9 mouse cellular contexts compared by ENCODE assay signal in the genomic region with DNA sequence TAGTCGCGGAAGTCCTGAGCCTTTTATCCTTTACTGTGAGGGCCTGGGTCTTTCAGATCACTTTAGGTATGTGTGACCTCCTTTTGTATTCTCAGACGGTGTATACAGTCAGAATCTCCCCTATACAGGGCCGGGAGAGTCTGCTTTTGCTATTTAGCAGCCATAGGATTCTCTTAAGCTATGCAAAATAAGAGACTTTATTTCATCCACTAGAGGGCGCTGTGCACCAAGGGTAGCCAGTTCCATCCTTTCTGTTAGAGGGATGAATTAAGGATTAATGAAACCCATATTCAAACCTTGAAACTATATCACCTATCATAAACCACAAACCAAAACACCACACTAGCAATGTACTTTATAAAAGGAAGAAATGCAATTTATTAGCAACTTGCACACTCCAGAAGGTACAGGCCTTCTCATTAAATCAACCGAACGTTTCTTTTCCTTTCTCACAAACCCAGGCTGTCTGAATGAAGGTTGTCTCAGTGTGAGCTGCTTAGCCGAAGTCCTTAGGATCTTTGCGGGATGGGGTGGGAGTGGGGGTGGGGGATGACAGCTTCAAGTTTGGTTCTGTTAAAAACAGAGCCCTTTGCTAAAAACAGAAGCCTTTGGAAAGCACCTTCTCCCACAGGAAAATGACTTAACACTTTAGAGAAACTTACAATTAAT.
DNase-seq lines count a peak whose midpoint lies in the region; ATAC-seq lines count a peak whose summit lies in the region.
"Had no signal": no experiment of that assay in that cellular context is flagged by ENCODE, and none has a peak within 500 bp of the region (broad histone marks: within the 10 kb centered on the region; RNA-seq: fewer than 3 reads in every experiment).

No protein-coding gene starts in this region.

- intact Hi-C loops in heart, postnatal 25 days (cut with DNase I): loop anchor here (5.0 kb wide), 1 partner anchor 1354 kb away; no protein-coding TSS in a partner anchor

- no peak overlapping the region for H3K9ac ChIP-seq in embryonic facial prominence, embryonic 12.5 days
- H3K9ac ChIP-seq in hindbrain, embryonic 15.5 days: no peak overlapping the region
- no peak overlapping the region for H3K9ac ChIP-seq in midbrain, embryonic 12.5 days (replicated peaks)
- H3K9ac ChIP-seq: lung, embryonic 15.5 days had no signal

- H3K36me3 ChIP-seq in embryonic facial prominence, embryonic 12.5 days: no peaks in the 10 kb centered on the region
- H3K36me3 ChIP-seq in hindbrain, embryonic 15.5 days: no peaks in the 10 kb centered on the region
- H3K36me3 ChIP-seq in midbrain, embryonic 12.5 days: no peaks in the 10 kb centered on the region
- H3K36me3 ChIP-seq: lung, embryonic 15.5 days had no signal

- H3K27me3 ChIP-seq in embryonic facial prominence, embryonic 12.5 days: no peaks in the 10 kb centered on the region
- H3K27me3 ChIP-seq in hindbrain, embryonic 15.5 days: no peaks in the 10 kb centered on the region
- peaks cover 6% of the 10 kb centered on the region; the same call in 1 of the 2 replicates for H3K27me3 ChIP-seq in midbrain, embryonic 12.5 days
- H3K27me3 ChIP-seq: lung, embryonic 15.5 days had no signal

- H3K9me3 ChIP-seq in embryonic facial prominence, embryonic 12.5 days: no peaks in the 10 kb centered on the region
- H3K9me3 ChIP-seq in hindbrain, embryonic 15.5 days: no peaks in the 10 kb centered on the region
- no peaks in the 10 kb centered on the region for H3K9me3 ChIP-seq in midbrain, embryonic 12.5 days
- H3K9me3 ChIP-seq: lung, embryonic 15.5 days had no signal

- no peak overlapping the region for H3K27ac ChIP-seq in embryonic facial prominence, embryonic 12.5 days
- H3K27ac ChIP-seq in hindbrain, embryonic 15.5 days (replicated peaks): 0 out of 2 replicates have a peak overlapping the region, but pooled peaks have one; percentile 25
- H3K27ac ChIP-seq in midbrain, embryonic 12.5 days (replicated peaks): no peak overlapping the region
- H3K27ac ChIP-seq: lung, embryonic 15.5 days had no signal

- H3K4me3 ChIP-seq in embryonic facial prominence, embryonic 12.5 days: no peak overlapping the region
- H3K4me3 ChIP-seq in hindbrain, embryonic 15.5 days: no peak overlapping the region
- H3K4me3 ChIP-seq in midbrain, embryonic 12.5 days: no peak overlapping the region
- H3K4me3 ChIP-seq: lung, embryonic 15.5 days had no signal

- H3K4me2 ChIP-seq in embryonic facial prominence, embryonic 12.5 days (replicated peaks): no peak overlapping the region
- no peak overlapping the region for H3K4me2 ChIP-seq in hindbrain, embryonic 15.5 days
- H3K4me2 ChIP-seq in midbrain, embryonic 12.5 days (replicated peaks): no peak overlapping the region
- H3K4me2 ChIP-seq: lung, embryonic 15.5 days had no signal

- WGBS in embryonic facial prominence, embryonic 12.5 days: 28% methylated on average over 9 of the region's 9 CpGs
- WGBS in hindbrain, embryonic 15.5 days: 24% methylated on average over 9 of the region's 9 CpGs
- 16% methylated on average over 9 of the region's 9 CpGs for WGBS in midbrain, embryonic 12.5 days

- peak; percentile 55 for DNase-seq in heart, adult 8-10 months (ENCODE audit: low spot score)
- no peak for DNase-seq in heart, postnatal 25 days (ENCODE audit: low spot score)
- DNase-seq in adrenal gland, postnatal 36 days: peak; percentile 31 to 37
- DNase-seq in left cerebral cortex, adult 11 months (ENCODE audit: low spot score): peak; percentile 39
- DNase-seq in testis, postnatal 14 days (ENCODE audit: low spot score): peak; percentile 20

- peaks cover 3% of the 10 kb centered on the region; the same call in 1 of the 2 replicates for H3K4me1 ChIP-seq in embryonic facial prominence, embryonic 12.5 days
- H3K4me1 ChIP-seq in hindbrain, embryonic 15.5 days (replicated peaks): no peaks in the 10 kb centered on the region
- H3K4me1 ChIP-seq in midbrain, embryonic 12.5 days: peaks cover 5% of the 10 kb centered on the region; the same call in 1 of the 2 replicates
- H3K4me1 ChIP-seq: lung, embryonic 15.5 days had no signal

- peak; percentile 60; the same call in 1 of the 2 replicates for ATAC-seq in embryonic facial prominence, embryonic 12.5 days (ENCODE audit: insufficient number of reproducible peaks, insufficient read depth, low FRiP score, low TSS enrichment)
- ATAC-seq in hindbrain, embryonic 15.5 days (ENCODE audit: low FRiP score, low read depth): peak; percentile 84
- peak; percentile 27; the same call in 1 of the 2 replicates for ATAC-seq in midbrain, embryonic 12.5 days (ENCODE audit: low FRiP score, low read depth)

Comparison
In these comparisons a context has a peak if more than half of its experiments do, and no peak if none do; other contexts are left out.
1. ATAC-seq: peak in every context shown above with its lines; median percentile 84 in hindbrain, embryonic 15.5 days; 60 in embryonic facial prominence, embryonic 12.5 days; 27 in midbrain, embryonic 12.5 days.